Comparison of ENCODE assay signal across 12 mouse cellular contexts in genomic region chr11:79225371-79226155, GRCm38 (mm10). TPM values are rescaled to one million over a fixed set of nuclear protein-coding genes. Genes with fewer than 3 reads are reported as not detected.
DNase-seq lines count a peak whose midpoint lies in the region; ATAC-seq lines count a peak whose summit lies in the region.
"Had no signal": no experiment of that assay in that cellular context is flagged by ENCODE, and none has a peak within 500 bp of the region (broad histone marks: within the 10 kb centered on the region; RNA-seq: fewer than 3 reads in every experiment).

No protein-coding gene starts in this region.

- H3K9me3 ChIP-seq in embryonic facial prominence, embryonic 13.5 days: no peaks in the 10 kb centered on the region
- no peaks in the 10 kb centered on the region for H3K9me3 ChIP-seq in embryonic facial prominence, embryonic 10.5 days
- H3K9me3 ChIP-seq in kidney, embryonic 16.5 days (ENCODE audit: low read length): no peaks in the 10 kb centered on the region
- no peaks in the 10 kb centered on the region for H3K9me3 ChIP-seq in limb, embryonic 15.5 days
- H3K9me3 ChIP-seq: midbrain, embryonic 12.5 days; neural tube, embryonic 12.5 days had no signal

- no peaks in the 10 kb centered on the region for H3K36me3 ChIP-seq in embryonic facial prominence, embryonic 13.5 days
- H3K36me3 ChIP-seq in embryonic facial prominence, embryonic 10.5 days (replicated peaks): no peaks in the 10 kb centered on the region
- H3K36me3 ChIP-seq in kidney, embryonic 16.5 days (ENCODE audit: insufficient read depth, low read length): no peaks in the 10 kb centered on the region
- H3K36me3 ChIP-seq in limb, embryonic 15.5 days: no peaks in the 10 kb centered on the region
- H3K36me3 ChIP-seq: midbrain, embryonic 12.5 days; neural tube, embryonic 12.5 days had no signal

- H3K27me3 ChIP-seq in embryonic facial prominence, embryonic 13.5 days: no peaks in the 10 kb centered on the region
- no peaks in the 10 kb centered on the region for H3K27me3 ChIP-seq in embryonic facial prominence, embryonic 10.5 days (replicated peaks; ENCODE audit: low read depth, poor library complexity, severe bottlenecking)
- H3K27me3 ChIP-seq in kidney, embryonic 16.5 days (ENCODE audit: insufficient read depth, low read length): no peaks in the 10 kb centered on the region
- H3K27me3 ChIP-seq in limb, embryonic 15.5 days: no peaks in the 10 kb centered on the region
- H3K27me3 ChIP-seq: midbrain, embryonic 12.5 days; neural tube, embryonic 12.5 days had no signal

- ATAC-seq in embryonic facial prominence, embryonic 13.5 days (ENCODE audit: insufficient number of reproducible peaks, insufficient read depth, low FRiP score, low TSS enrichment, low read depth): no peak
- ATAC-seq in kidney, embryonic 16.5 days (ENCODE audit: low FRiP score, low TSS enrichment): no peak
- no peak for ATAC-seq in limb, embryonic 15.5 days (ENCODE audit: insufficient number of reproducible peaks, low FRiP score, low TSS enrichment, low read depth)

- no peak overlapping the region for H3K4me3 ChIP-seq in embryonic facial prominence, embryonic 13.5 days
- no peak overlapping the region for H3K4me3 ChIP-seq in embryonic facial prominence, embryonic 10.5 days
- no peak overlapping the region for H3K4me3 ChIP-seq in kidney, embryonic 16.5 days (ENCODE audit: low read length)
- H3K4me3 ChIP-seq in limb, embryonic 15.5 days: no peak overlapping the region
- H3K4me3 ChIP-seq: midbrain, embryonic 12.5 days; neural tube, embryonic 12.5 days had no signal

- intact Hi-C loops in left cerebral cortex, postnatal 25 days (cut with DNase I): loop anchor here (2.0 to 10.0 kb wide), 2 partner anchors 173 to 199 kb away; no protein-coding TSS in a partner anchor

- no peak for DNase-seq in embryonic facial prominence, embryonic 10.5 days (ENCODE audit: low spot score)
- no peak for DNase-seq in kidney, adult 18-20 months
- peak; percentile 24 for DNase-seq in NIH3T3 (ENCODE audit: low read depth)
- no peak for DNase-seq in left cerebral cortex, postnatal 25 days (ENCODE audit: low spot score in 2 of 2)
- DNase-seq in adrenal gland, postnatal 14 days: no peak
- DNase-seq: thymus, postnatal 36 days had no signal

- H3K4me2 ChIP-seq in embryonic facial prominence, embryonic 13.5 days: no peak overlapping the region
- no peak overlapping the region for H3K4me2 ChIP-seq in kidney, embryonic 16.5 days (replicated peaks; ENCODE audit: low read depth, low read length)
- H3K4me2 ChIP-seq in limb, embryonic 15.5 days: no peak overlapping the region
- H3K4me2 ChIP-seq: midbrain, embryonic 12.5 days had no signal

- H3K4me1 ChIP-seq in embryonic facial prominence, embryonic 13.5 days: peaks cover 18% of the 10 kb centered on the region
- peaks cover 13% of the 10 kb centered on the region for H3K4me1 ChIP-seq in embryonic facial prominence, embryonic 10.5 days
- H3K4me1 ChIP-seq in kidney, embryonic 16.5 days (ENCODE audit: insufficient read depth, low read length): peaks cover 45% of the 10 kb centered on the region
- peaks cover 32% of the 10 kb centered on the region for H3K4me1 ChIP-seq in limb, embryonic 15.5 days
- H3K4me1 ChIP-seq: neural tube, embryonic 12.5 days had no signal

- 68% methylated on average over 8 of the region's 8 CpGs for WGBS in embryonic facial prominence, embryonic 13.5 days
- WGBS in embryonic facial prominence, embryonic 10.5 days: 76% methylated on average over 8 of the region's 8 CpGs
- whole genome bisulfite sequencing in kidney, embryonic 16.5 days: 45% methylated on average over 8 of the region's 8 CpGs
- WGBS in limb, embryonic 15.5 days: 56% methylated on average over 8 of the region's 8 CpGs

- no peak overlapping the region for H3K27ac ChIP-seq in embryonic facial prominence, embryonic 13.5 days
- no peak overlapping the region for H3K27ac ChIP-seq in embryonic facial prominence, embryonic 10.5 days (replicated peaks)
- peak overlapping the region; percentile 91 for H3K27ac ChIP-seq in kidney, embryonic 16.5 days (ENCODE audit: low read length)
- peak overlapping the region; percentile 84 for H3K27ac ChIP-seq in limb, embryonic 15.5 days
- H3K27ac ChIP-seq: hindbrain, postnatal 0 days; midbrain, embryonic 12.5 days; neural tube, embryonic 12.5 days had no signal

- 0 out of 2 replicates have a peak overlapping the region, but pooled peaks have one; percentile 27 for H3K9ac ChIP-seq in embryonic facial prominence, embryonic 13.5 days
- H3K9ac ChIP-seq in kidney, embryonic 16.5 days (replicated peaks; ENCODE audit: low read length): no peak overlapping the region
- no peak overlapping the region for H3K9ac ChIP-seq in limb, embryonic 15.5 days
- H3K9ac ChIP-seq: neural tube, embryonic 12.5 days had no signal

RNA-seq across cellular contexts. Expression of gene Wsb1, which starts 28.9 kb away (rescaled TPM):
- 339 and 403 TPM in 2 replicates for polyA plus RNA-seq in embryonic facial prominence, embryonic 13.5 days (2015; fragmentation: Nextera tagmentation; extraction: Ambion mirVana)
- 270 and 301 TPM in 2 replicates for polyA plus RNA-seq in embryonic facial prominence, embryonic 10.5 days (2016; fragmentation: Nextera tagmentation; extraction: Ambion mirVana)
- polyA plus RNA-seq in kidney, embryonic 16.5 days (2015; fragmentation: Nextera tagmentation; extraction: Ambion mirVana): 366 and 377 TPM in 2 replicates
- polyA plus RNA-seq in limb, embryonic 15.5 days (2015; fragmentation: Nextera tagmentation; extraction: Ambion mirVana): 248 and 274 TPM in 2 replicates
- total RNA-seq in left cerebral cortex, postnatal 25 days (2021): 10 to 100 TPM; 64.7 to 78.4 TPM
- total RNA-seq in adrenal gland, postnatal 14 days (2021): 51.7 and 56.0 TPM in 2 replicates

Comparison
In these comparisons a context has a peak if more than half of its experiments do, and no peak if none do; other contexts are left out.
1. H3K27ac ChIP-seq: peak in kidney, embryonic 16.5 days (single experiment) and limb, embryonic 15.5 days (single experiment); none in embryonic facial prominence, embryonic 13.5 days (single experiment) and embryonic facial prominence, embryonic 10.5 days (single experiment).